In the genomic region with DNA sequence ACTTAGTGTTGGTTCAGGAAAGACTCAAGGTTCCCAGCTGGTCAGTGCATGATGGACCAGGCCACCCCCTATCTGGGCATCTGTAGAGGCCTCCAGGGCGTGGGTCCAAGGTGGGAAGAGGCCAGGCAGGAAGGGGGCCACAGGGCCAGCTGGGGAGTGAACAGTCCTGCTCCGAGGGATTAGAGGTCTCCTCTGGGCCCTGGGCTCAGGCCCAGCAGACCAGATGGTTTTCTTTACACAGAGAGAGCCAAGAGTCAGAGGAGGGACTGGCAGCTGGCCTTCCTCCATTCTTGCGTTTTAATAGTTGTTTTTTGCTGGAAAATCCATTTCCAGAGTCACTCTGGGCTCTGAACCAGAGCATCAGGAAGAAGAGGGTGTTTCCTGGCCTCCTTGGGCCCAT, we compare ENCODE assay signal across 8 mouse cellular contexts. TPM values are rescaled to one million over a fixed set of nuclear protein-coding genes. Genes with fewer than 3 reads are reported as not detected.
DNase-seq lines count a peak whose midpoint lies in the region; ATAC-seq and TF ChIP-seq lines count a peak whose summit lies in the region.

No protein-coding gene starts in this region.

- H3K27ac ChIP-seq in gastrocnemius, adult 2 months = peak overlapping the region; percentile 84
- peak overlapping the region; percentile 76 for H3K27ac ChIP-seq in intestine, embryonic 16.5 days (ENCODE audit: low read length)

- no peak for TF ChIP-seq CTCF in gastrocnemius, adult 2 months (IDR thresholded peaks at IDR 0.05)

- no peak overlapping the region for H3ac ChIP-seq in myocyte (ENCODE audit: control insufficient read depth, insufficient read length)

- H3K9ac ChIP-seq in intestine, embryonic 16.5 days (ENCODE audit: low read depth, low read length) = no peak overlapping the region

- H3K4me1 ChIP-seq in intestine, embryonic 16.5 days (ENCODE audit: control insufficient read depth, insufficient read depth, low read length) = peaks cover 13% of the 10 kb centered on the region

- H3K4me3 ChIP-seq in gastrocnemius, adult 2 months = no peak overlapping the region; the same call in 1 of the 2 replicates
- no peak overlapping the region for H3K4me3 ChIP-seq in intestine, embryonic 16.5 days (ENCODE audit: low read length)
- no peak overlapping the region for H3K4me3 ChIP-seq in myocyte

- H3K36me3 ChIP-seq in intestine, embryonic 16.5 days (ENCODE audit: control insufficient read depth, insufficient read depth, low read length) = peaks cover 29% of the 10 kb centered on the region
- H3K36me3 ChIP-seq in myocyte (ENCODE audit: control insufficient read depth, insufficient read depth) = no peaks in the 10 kb centered on the region

- no peaks in the 10 kb centered on the region for H3K79me2 ChIP-seq in myocyte (ENCODE audit: control insufficient read depth, insufficient read depth)

- no peaks in the 10 kb centered on the region for H3K27me3 ChIP-seq in intestine, embryonic 16.5 days (replicated peaks; ENCODE audit: control insufficient read depth, insufficient read depth, low read length)
- no peaks in the 10 kb centered on the region for H3K27me3 ChIP-seq in myocyte (ENCODE audit: control insufficient read depth, insufficient read depth, insufficient read length)

- H3K9me3 ChIP-seq in intestine, embryonic 16.5 days (ENCODE audit: control insufficient read depth, low read length) = no peaks in the 10 kb centered on the region

- intact Hi-C loops in gastrocnemius, adult 2 months (cut with DNase I) = no loop called here

- no peak for TF ChIP-seq POLR2A in myocyte (IDR thresholded peaks at IDR 0.05; ENCODE audit: insufficient read length, low read depth)

- no peak overlapping the region for H3K4me2 ChIP-seq in intestine, embryonic 16.5 days (ENCODE audit: low read depth, low read length)
- H3K4me2 ChIP-seq in myocyte (ENCODE audit: low read depth) = no peak overlapping the region

- WGBS in intestine, embryonic 16.5 days = 53% methylated on average over 3 of the region's 3 CpGs

- ATAC-seq in intestine, embryonic 16.5 days = peak; percentile 60
- ATAC-seq in erythroid progenitor cell, adult 5-6 weeks (replicated peaks; ENCODE audit: low FRiP score, poor library complexity, severe bottlenecking) = no peak

- DNase-seq in urinary bladder, adult 18-20 months (ENCODE audit: low spot score in 2 of 2) = peak; percentile 21 to 73
- DNase-seq in urinary bladder, adult 2 months (ENCODE audit: low spot score) = no peak
- DNase-seq in gastrocnemius, adult 2 months = peak; percentile 91
- peak; percentile 27 to 40 for DNase-seq in left cerebral cortex, adult 9 months (ENCODE audit: low spot score in 2 of 2)
- DNase-seq in thymus, postnatal 14 days = no peak

TF ChIP-seq in myocyte, 11 proteins besides CTCF, POLR2A, EP300 and RAD21:
- TF ChIP-seq MYOG (IDR thresholded peaks at IDR 0.05; ENCODE audit: control insufficient read depth in 1 of 3, insufficient read depth in 1 of 3, insufficient read length in 2 of 3, low read depth in 2 of 3) (peak in 2 of 3 experiments; percentile 37 to 54), MYOD1 (IDR thresholded peaks at IDR 0.05; ENCODE audit: control insufficient read depth in 1 of 3, insufficient read length in 2 of 3, low read depth in 2 of 3) (peak in 2 of 3 experiments; percentile 7 to 45), TCF3 (IDR thresholded peaks at IDR 0.05; ENCODE audit: insufficient read length, low read depth) (no peak)

RNA-seq across cellular contexts. Expression of a gene that starts 27.4 kb away (rescaled TPM):
- 61.5 and 102 TPM in 2 replicates for polyA plus RNA-seq in urinary bladder, adult 2 months (2012; rRNA removed)
- 1 to 10 TPM; 1.4 to 5.4 TPM for total RNA-seq in gastrocnemius, adult 2 months (2021)
- 35.1 and 37.0 TPM in 2 replicates for polyA plus RNA-seq in intestine, embryonic 16.5 days (2015; fragmentation: Nextera tagmentation; extraction: Ambion mirVana)
- polyA plus RNA-seq in myocyte (2012; fragmentation: generic; extraction: Trizol) = 5.5 TPM
- total RNA-seq in erythroid progenitor cell, adult 5-6 weeks (2015; ENCODE audit: low replicate concordance) = 1.1 TPM in 1 of 2 replicates, not detected in the other
- 1.0 TPM in 1 of 2 replicates, not detected in the other for total RNA-seq in erythroid progenitor cell, adult 5-6 weeks (2017; ENCODE audit: low replicate concordance)

RNA-seq across cellular contexts. Expression of a gene that starts 29.1 kb away (rescaled TPM):
- 148 and 156 TPM in 2 replicates for polyA plus RNA-seq in urinary bladder, adult 2 months (2012; rRNA removed)
- 100 to 1,000 TPM; 223 to 241 TPM for total RNA-seq in gastrocnemius, adult 2 months (2021)
- 181 and 223 TPM in 2 replicates for polyA plus RNA-seq in intestine, embryonic 16.5 days (2015; fragmentation: Nextera tagmentation; extraction: Ambion mirVana)
- 231 TPM for polyA plus RNA-seq in myocyte (2012; fragmentation: generic; extraction: Trizol)
- total RNA-seq in erythroid progenitor cell, adult 5-6 weeks (2015; ENCODE audit: low replicate concordance) = 195 and 222 TPM in 2 replicates
- 172 and 302 TPM in 2 replicates for total RNA-seq in erythroid progenitor cell, adult 5-6 weeks (2017; ENCODE audit: low replicate concordance)

Comparison
In these comparisons a context has a peak if more than half of its experiments do, and no peak if none do; other contexts are left out.
1. DNase-seq: peak in urinary bladder, adult 18-20 months (2 of 2), gastrocnemius, adult 2 months (single experiment) and left cerebral cortex, adult 9 months (2 of 2); none in urinary bladder, adult 2 months (single experiment) and thymus, postnatal 14 days (single experiment).